Mouse (Mus musculus): ENCODE data around the gene Heyl.
"Not testable (repeated sequence)": the region's sequence is repeated elsewhere in the genome, so short reads cannot be mapped to it uniquely, and the experiment has no call there.

GRCm38 (mm10) chr4:123283675-123284064, 50.3 kb downstream of the Heyl start:
- not testable (repeated sequence) for TF ChIP-seq CTCF (IDR thresholded peaks at IDR 0.05; ENCODE audit: low read depth, low read length); GATA2 (IDR thresholded peaks at IDR 0.05; ENCODE audit: borderline replicate concordance, low read depth, low read length)

All from G1E (cell line).